Mouse (Mus musculus) ES-Bruce4 (cell line): Measurements from ENCODE around the gene Igtp. TPM values are rescaled to one million over a fixed set of nuclear protein-coding genes. Genes with fewer than 3 reads are reported as not detected.
A peak's percentile ranks its signal among the peaks of the same experiment; 100 is the strongest.
"Not testable (repeated sequence)": the region's sequence is repeated elsewhere in the genome, so short reads cannot be mapped to it uniquely, and the experiment has no call there.

Experiments
- H3K27ac ChIP-seq: 2 replicates; pipeline ENCODE4 v1.5.1; 2012; ENCODE audit warnings: low read length, inconsistent platforms; ENCODE audit not compliant: insufficient read depth
- H3K27me3 ChIP-seq: 2 replicates; pipeline ENCODE4 v1.6.1; 2012; ENCODE audit warnings: mild to moderate bottlenecking, low read length, inconsistent platforms; ENCODE audit not compliant: control insufficient read depth, poor library complexity, insufficient read depth, severe bottlenecking
- H3K36me3 ChIP-seq: 2 replicates; pipeline ENCODE4 v1.6.1; 2012; ENCODE audit warnings: inconsistent platforms, mild to moderate bottlenecking, low read length, moderate library complexity; ENCODE audit not compliant: control insufficient read depth, poor library complexity, insufficient read depth, severe bottlenecking
- H3K4me1 ChIP-seq: one replicate; pipeline ENCODE4 v1.8.1; 2011; ENCODE audit warnings: low read length; ENCODE audit not compliant: control insufficient read depth, insufficient read depth
- H3K4me3 ChIP-seq: 2 replicates; pipeline ENCODE4 v1.5.1; 2011; ENCODE audit warnings: low read depth, mild to moderate bottlenecking, low read length
- H3K9ac ChIP-seq: 2 replicates; pipeline ENCODE4 v1.6.1; 2012; ENCODE audit warnings: low read depth, mild to moderate bottlenecking, inconsistent platforms; ENCODE audit not compliant: poor library complexity, severe bottlenecking
- H3K9me3 ChIP-seq: replicated peaks from 2 replicates; pipeline ENCODE4 v1.6.1; 2012; ENCODE audit warnings: mild to moderate bottlenecking, low read length, inconsistent platforms; ENCODE audit not compliant: control insufficient read depth, poor library complexity, insufficient read depth, severe bottlenecking
- CTCF ChIP-seq: IDR thresholded peaks from one replicate; pipeline ENCODE4 v1.8.1; 2011; ENCODE audit warnings: low read depth, low read length
- EP300 ChIP-seq: IDR thresholded peaks from 2 replicates; pipeline ENCODE4 v1.6.1; 2011; ENCODE audit warnings: low read depth, low read length; ENCODE audit not compliant: insufficient read depth
- POLR2A ChIP-seq: IDR thresholded peaks from one replicate; pipeline ENCODE4 v1.8.1; 2011; ENCODE audit warnings: low read length; ENCODE audit not compliant: insufficient read depth
- polyA plus RNA-seq: library from polyadenylated mRNA; stranded (reverse); fragments of >200 nt; gene quantifications from 2 replicates; pipeline ENCODE4 v1.2.4, GENCODE M21; 2011; ENCODE audit warnings: low read depth; ENCODE audit not compliant: missing spikeins, insufficient read depth, insufficient read length

Igtp gene
- polyA plus RNA-seq, 1 experiment: 10.1 TPM

DNA sequence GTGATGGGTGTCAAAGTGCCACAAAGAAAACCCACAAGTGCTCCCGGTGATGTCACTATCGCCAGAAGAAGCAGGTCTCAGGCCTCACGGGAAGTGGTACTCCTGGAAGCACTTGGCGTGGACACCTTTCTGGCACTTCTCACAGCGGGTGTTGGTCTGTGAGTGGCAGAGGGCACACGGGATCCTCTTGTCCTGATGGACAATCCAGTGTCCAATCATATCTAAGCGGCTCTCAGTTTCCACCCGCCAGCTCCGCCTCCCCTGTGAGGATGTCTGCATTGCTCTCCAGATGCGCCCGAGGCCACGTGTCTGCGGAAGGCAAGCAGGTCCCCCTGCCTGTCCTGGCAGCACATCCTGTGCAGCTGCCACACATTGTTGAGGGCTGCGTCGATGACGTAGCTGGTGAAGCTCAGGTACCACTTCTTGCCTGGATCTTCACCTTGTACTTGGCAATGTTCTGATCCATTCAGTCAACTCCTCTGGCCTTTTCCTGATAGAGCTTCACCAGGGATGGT lies 31.1 kb downstream of the Igtp start:
- no peaks in the 10 kb centered on the region for H3K4me1 ChIP-seq
- H3K9ac ChIP-seq: no peak overlapping the region
- no peak overlapping the region for H3K4me3 ChIP-seq
- H3K9me3 ChIP-seq: no peaks in the 10 kb centered on the region
- no peak overlapping the region for H3K27ac ChIP-seq
- H3K36me3 ChIP-seq: no peaks in the 10 kb centered on the region
- H3K27me3 ChIP-seq: no peaks in the 10 kb centered on the region
- TF ChIP-seq CTCF (no peak), EP300 (no peak), POLR2A (no peak)

DNA sequence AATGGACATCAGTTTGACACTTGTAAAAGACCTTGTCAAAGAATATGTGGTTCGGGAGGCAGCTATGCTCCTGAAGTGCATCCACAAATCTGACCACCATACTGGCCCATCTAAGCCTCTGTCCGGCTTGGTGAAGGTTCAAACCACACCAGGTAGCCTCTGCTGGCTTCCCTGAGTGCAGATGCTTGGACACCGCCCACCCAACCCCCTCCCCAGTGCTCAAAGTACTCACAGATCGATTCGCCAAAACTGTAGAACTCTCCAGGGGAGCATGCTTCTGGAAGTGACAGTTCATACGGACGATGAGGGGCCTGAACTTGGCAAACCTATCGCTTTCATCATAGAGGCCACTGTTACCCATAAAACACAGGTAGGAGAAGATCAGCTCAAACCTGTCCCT lies 31.8 kb downstream of the Igtp start:
- Histone ChIP-seq H3K9me3 (no peaks in the 10 kb centered on the region), H3K27ac (no peak overlapping the region), H3K27me3 (no peaks in the 10 kb centered on the region), H3K4me1 (no peaks in the 10 kb centered on the region), H3K4me3 (no peak overlapping the region), H3K9ac (no peak overlapping the region), H3K36me3 (no peaks in the 10 kb centered on the region)
- no peak for TF ChIP-seq CTCF
- no peak for TF ChIP-seq EP300
- TF ChIP-seq POLR2A: no peak

DNA sequence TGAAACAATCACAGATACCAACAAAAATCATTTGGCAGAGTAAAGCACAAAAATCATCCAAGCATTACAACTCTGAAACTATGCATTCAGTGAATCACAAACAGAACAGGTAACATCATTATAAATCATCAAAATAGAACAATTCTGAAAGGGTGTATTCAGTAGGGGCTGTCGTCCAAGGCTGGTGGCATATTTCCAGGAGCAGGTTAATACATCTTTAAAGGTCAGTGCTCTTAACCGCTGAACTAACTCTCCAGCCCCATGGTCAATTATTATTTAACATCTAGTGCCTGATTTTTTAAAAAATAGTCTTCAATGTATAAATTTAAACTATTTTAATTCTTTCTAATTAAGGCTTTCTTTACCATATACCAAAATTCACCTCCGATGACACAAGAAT lies 35.2 kb downstream of the Igtp start:
- H3K4me1 ChIP-seq, H3K9ac ChIP-seq, H3K27me3 ChIP-seq, H3K9me3 ChIP-seq, H3K27ac ChIP-seq, H3K36me3 ChIP-seq, H3K4me3 ChIP-seq: not testable (repeated sequence)

DNA sequence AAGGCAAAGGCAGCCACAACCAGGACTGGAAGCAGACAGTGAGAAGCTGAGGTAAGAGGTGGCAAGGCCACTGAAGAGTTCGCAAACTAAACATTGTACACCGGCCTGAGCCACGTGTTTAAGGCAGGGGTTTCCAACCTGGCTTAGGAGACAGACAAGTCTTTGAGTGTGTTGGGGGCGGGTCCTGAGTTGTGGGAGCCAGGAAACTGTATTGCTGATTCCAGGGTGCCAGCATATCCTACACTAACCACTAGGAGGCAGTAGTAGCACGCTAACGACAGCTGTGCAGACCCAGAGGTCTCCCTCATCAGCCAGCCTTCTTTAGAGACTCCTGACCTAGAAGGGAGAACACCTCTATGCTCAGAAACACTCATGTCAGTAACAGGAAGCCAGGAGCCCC lies 35.8 kb downstream of the Igtp start:
- TF ChIP-seq CTCF: peak; percentile 93
- no peak for TF ChIP-seq POLR2A
- TF ChIP-seq EP300: no peak
- H3K9me3 ChIP-seq: no peaks in the 10 kb centered on the region
- H3K27ac ChIP-seq: no peak overlapping the region
- no peaks in the 10 kb centered on the region for H3K36me3 ChIP-seq
- no peaks in the 10 kb centered on the region for H3K4me1 ChIP-seq
- H3K27me3 ChIP-seq: no peaks in the 10 kb centered on the region
- no peak overlapping the region for H3K9ac ChIP-seq
- H3K4me3 ChIP-seq: no peak overlapping the region

DNA sequence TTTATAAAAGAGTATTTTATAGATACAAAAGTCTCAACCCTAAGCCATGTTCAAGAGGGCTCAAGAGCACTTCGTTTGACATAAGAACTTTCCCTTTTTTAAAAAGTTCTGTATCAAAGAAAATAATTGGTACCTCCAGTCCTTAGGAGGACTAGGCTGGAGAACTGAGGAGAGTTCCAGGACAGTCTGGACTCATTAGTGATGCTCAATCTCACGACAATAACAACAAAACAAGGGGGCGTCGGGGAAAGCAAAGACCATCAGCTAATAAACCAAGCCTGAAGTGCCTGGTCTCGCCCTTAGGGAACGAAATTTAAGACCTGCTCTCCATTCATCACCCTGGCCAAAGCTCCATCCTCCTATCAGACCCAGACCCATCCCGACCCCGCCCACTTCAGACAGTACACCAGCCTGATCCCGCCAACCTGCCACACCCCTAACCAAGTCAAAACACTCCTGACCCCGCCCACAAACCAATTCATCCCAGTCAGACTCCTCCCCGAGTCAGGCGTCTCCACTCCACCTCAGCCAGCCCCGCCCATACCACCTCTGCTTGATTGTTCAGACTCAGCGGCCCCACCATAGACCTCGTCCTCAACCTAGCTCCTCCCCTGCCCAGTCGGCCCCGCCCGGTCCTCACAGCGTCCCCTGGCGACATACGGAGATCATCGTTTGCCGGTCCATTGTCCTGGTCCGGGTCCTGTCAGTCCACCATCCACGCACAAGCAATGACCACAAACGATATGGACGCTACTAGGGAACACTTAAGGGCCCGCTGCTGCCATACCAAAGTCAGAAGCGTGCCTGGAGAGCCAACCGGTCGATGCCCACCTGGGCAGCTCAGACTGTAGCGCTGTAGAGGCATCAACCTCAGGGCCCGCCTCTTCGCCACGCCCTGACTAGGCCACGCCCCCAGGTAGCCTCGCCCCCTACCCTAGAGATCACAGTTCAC lies 39.8 kb downstream of the Igtp start:
- Histone ChIP-seq H3K27ac (no peak overlapping the region), H3K9me3 (no peaks in the 10 kb centered on the region), H3K4me3 (peak overlapping the region; percentile 82), H3K9ac (no peak overlapping the region), H3K36me3 (no peaks in the 10 kb centered on the region), H3K27me3 (no peaks in the 10 kb centered on the region), H3K4me1 (no peaks in the 10 kb centered on the region)
- 0 out of 2 replicates have a peak, but pooled peaks have one; percentile 6 for TF ChIP-seq EP300
- TF ChIP-seq CTCF: peak; percentile 78
- TF ChIP-seq POLR2A: peak; percentile 33

DNA sequence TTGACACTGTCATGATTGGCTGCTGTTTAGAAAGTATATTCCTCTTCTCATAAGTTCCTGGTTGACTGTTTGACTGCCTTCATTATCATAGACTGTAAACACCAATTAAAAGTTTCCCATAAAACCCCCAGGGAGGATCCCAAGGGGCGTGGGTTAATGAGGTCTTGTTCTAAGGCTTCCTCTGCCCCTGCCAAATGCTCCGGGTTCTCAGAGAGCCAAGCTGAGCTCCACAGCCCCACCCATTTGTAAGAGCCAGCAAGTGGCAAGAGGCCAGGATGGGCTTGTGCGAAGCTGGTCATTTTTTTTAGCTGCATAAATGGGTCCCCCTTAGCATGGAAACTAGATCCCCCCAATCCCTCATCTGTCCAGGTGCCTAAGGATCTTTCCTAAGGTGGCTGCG lies 47.9 kb downstream of the Igtp start:
- Histone ChIP-seq H3K4me1 (no peaks in the 10 kb centered on the region), H3K4me3 (no peak overlapping the region), H3K27me3 (no peaks in the 10 kb centered on the region), H3K36me3 (no peaks in the 10 kb centered on the region), H3K9me3 (no peaks in the 10 kb centered on the region; the same call in 1 of the 2 replicates), H3K27ac (no peak overlapping the region), H3K9ac (no peak overlapping the region)
- TF ChIP-seq POLR2A (no peak), EP300 (no peak), CTCF (no peak)
